Mouse (Mus musculus): ENCODE data around the gene Htr1d. TPM values are rescaled to one million over a fixed set of nuclear protein-coding genes. Genes with fewer than 3 reads are reported as not detected.

The Htr1d gene
- polyA plus RNA-seq, 1 experiment from 2014 or later: 0.10 TPM

GRCm38 (mm10) chr4:136462839-136463178 is 39.5 kb downstream of the Htr1d start:
- WGBS: 2% methylated on average over 8 of the region's 8 CpGs
- H3K4me1 ChIP-seq (ENCODE audit: insufficient read depth, low read depth, low read length): peaks cover 6% of the 10 kb centered on the region; the same call in 1 of the 2 replicates
- H3K27ac ChIP-seq (ENCODE audit: low read length): peak overlapping the region; percentile 81
- peak overlapping the region; percentile 49 for H3K4me3 ChIP-seq (ENCODE audit: low read depth, low read length)
- peak overlapping the region; percentile 71 for H3K4me2 ChIP-seq (replicated peaks; ENCODE audit: low read depth, low read length)
- no peaks in the 10 kb centered on the region for H3K9me3 ChIP-seq (ENCODE audit: low read length)
- H3K36me3 ChIP-seq (ENCODE audit: insufficient read depth, low read length): no peaks in the 10 kb centered on the region
- peak; percentile 67 for ATAC-seq
- peak; percentile 70 for DNase-seq (ENCODE audit: low spot score)
- TF ChIP-seq CTCF (IDR thresholded peaks at IDR 0.05): no peak
- TF ChIP-seq EP300 (IDR thresholded peaks at IDR 0.05): no peak
- no peaks in the 10 kb centered on the region for H3K27me3 ChIP-seq (replicated peaks; ENCODE audit: insufficient read depth, low read length)
- H3K9ac ChIP-seq (replicated peaks; ENCODE audit: low read depth): peak overlapping the region; percentile 10; the same call in 1 of the 2 replicates

GRCm38 (mm10) chr4:136463436-136463835 is 40.1 kb downstream of the Htr1d start:
- DNase-seq (ENCODE audit: low spot score): no peak
- Histone ChIP-seq H3K4me2 (replicated peaks; ENCODE audit: low read depth, low read length) (peak overlapping the region; percentile 71), H3K36me3 (ENCODE audit: insufficient read depth, low read length) (no peaks in the 10 kb centered on the region), H3K27me3 (replicated peaks; ENCODE audit: insufficient read depth, low read length) (no peaks in the 10 kb centered on the region), H3K4me1 (ENCODE audit: insufficient read depth, low read depth, low read length) (peaks cover 6% of the 10 kb centered on the region; the same call in 1 of the 2 replicates), H3K9me3 (ENCODE audit: low read length) (no peaks in the 10 kb centered on the region), H3K9ac (replicated peaks; ENCODE audit: low read depth) (no peak overlapping the region), H3K4me3 (ENCODE audit: low read depth, low read length) (peak overlapping the region; percentile 49), H3K27ac (ENCODE audit: low read length) (peak overlapping the region; percentile 81; the same call in 1 of the 2 replicates)
- no peak for TF ChIP-seq CTCF (IDR thresholded peaks at IDR 0.05)
- no peak for TF ChIP-seq EP300 (IDR thresholded peaks at IDR 0.05)
- no peak for ATAC-seq
- 33% methylated on average over 9 of the region's 9 CpGs for WGBS

DNA sequence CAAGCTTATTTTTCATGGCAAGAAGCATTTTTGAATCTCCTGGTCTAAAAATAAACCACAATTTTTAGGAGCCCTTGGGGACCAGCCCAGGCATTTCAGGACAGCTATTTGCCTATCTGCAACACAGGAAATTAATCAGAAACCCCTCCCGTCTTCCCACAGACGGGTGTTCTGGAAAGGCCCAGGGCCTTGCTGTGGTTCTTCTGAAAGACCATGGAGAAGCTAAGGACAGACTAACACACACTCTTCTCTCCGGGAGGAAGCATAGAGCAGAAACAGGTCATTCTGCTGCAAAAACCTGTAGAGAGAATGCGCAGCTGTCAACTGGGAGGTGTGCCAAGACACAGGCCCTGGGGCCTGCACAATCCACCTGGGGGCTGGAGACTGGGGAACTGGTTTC is 42.9 kb downstream of the Htr1d start:
- H3K4me2 ChIP-seq (replicated peaks; ENCODE audit: low read depth, low read length): no peak overlapping the region
- peaks cover 6% of the 10 kb centered on the region; the same call in 1 of the 2 replicates for H3K4me1 ChIP-seq (ENCODE audit: insufficient read depth, low read depth, low read length)
- TF ChIP-seq CTCF (IDR thresholded peaks at IDR 0.05): no peak
- no peak for TF ChIP-seq EP300 (IDR thresholded peaks at IDR 0.05)
- H3K9ac ChIP-seq (replicated peaks; ENCODE audit: low read depth): no peak overlapping the region
- no peaks in the 10 kb centered on the region for H3K9me3 ChIP-seq (ENCODE audit: low read length)
- H3K27me3 ChIP-seq (replicated peaks; ENCODE audit: insufficient read depth, low read length): no peaks in the 10 kb centered on the region
- ATAC-seq (no peak), DNase-seq (ENCODE audit: low spot score) (no peak)
- H3K36me3 ChIP-seq (ENCODE audit: insufficient read depth, low read length): no peaks in the 10 kb centered on the region
- H3K27ac ChIP-seq (ENCODE audit: low read length): no peak overlapping the region
- no peak overlapping the region for H3K4me3 ChIP-seq (ENCODE audit: low read depth, low read length)
- WGBS: 43% methylated on average over 4 of the region's 4 CpGs

DNA sequence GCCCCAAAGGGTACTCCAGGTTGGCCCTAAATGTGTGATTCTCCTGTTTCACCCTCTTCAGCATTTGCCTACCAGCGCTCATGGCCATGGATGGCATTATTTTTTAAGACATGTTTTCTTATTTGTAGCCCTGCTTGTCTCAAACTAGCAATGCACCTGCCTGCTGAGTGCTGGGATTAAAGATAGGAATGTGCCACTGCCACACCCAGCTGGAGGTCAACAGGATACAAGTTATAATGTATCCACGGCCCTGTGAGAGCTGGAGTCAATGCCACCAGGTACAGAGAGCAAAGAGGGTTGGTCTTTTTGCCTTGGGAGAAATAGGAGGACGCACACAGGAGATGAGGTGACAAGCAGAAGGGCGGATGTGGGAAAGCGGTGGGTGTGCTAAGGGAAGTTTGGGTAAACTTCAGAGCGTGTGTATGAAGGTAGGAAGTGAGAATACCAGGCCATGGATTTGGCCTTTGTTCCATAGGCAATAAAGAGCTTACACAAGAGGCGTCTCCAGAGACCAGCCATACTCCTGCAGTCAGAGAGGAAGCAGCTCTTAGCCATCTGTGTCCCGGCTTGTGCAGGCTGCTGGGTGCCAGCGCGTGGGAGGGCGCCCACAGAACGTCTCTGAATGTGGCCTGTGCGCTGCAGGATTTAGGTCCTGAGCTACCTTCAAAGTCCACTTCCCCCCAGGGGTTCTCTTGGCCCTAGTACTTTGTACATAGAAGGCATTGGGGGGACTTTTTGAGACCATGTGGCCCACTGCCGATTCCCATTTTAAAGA is 45.4 kb downstream of the Htr1d start:
- no peaks in the 10 kb centered on the region for H3K4me1 ChIP-seq (ENCODE audit: insufficient read depth, low read depth, low read length)
- no peaks in the 10 kb centered on the region for H3K27me3 ChIP-seq (replicated peaks; ENCODE audit: insufficient read depth, low read length)
- ATAC-seq (no peak), DNase-seq (ENCODE audit: low spot score) (peak; percentile 24)
- H3K9ac ChIP-seq (replicated peaks; ENCODE audit: low read depth): no peak overlapping the region
- H3K36me3 ChIP-seq (ENCODE audit: insufficient read depth, low read length): no peaks in the 10 kb centered on the region
- H3K27ac ChIP-seq (ENCODE audit: low read length): peak overlapping the region; percentile 97
- H3K4me2 ChIP-seq (replicated peaks; ENCODE audit: low read depth, low read length): no peak overlapping the region
- WGBS: 76% methylated on average over 14 of the region's 14 CpGs
- no peaks in the 10 kb centered on the region for H3K9me3 ChIP-seq (ENCODE audit: low read length)
- no peak for TF ChIP-seq CTCF (IDR thresholded peaks at IDR 0.05)
- no peak overlapping the region for H3K4me3 ChIP-seq (ENCODE audit: low read depth, low read length)

DNA sequence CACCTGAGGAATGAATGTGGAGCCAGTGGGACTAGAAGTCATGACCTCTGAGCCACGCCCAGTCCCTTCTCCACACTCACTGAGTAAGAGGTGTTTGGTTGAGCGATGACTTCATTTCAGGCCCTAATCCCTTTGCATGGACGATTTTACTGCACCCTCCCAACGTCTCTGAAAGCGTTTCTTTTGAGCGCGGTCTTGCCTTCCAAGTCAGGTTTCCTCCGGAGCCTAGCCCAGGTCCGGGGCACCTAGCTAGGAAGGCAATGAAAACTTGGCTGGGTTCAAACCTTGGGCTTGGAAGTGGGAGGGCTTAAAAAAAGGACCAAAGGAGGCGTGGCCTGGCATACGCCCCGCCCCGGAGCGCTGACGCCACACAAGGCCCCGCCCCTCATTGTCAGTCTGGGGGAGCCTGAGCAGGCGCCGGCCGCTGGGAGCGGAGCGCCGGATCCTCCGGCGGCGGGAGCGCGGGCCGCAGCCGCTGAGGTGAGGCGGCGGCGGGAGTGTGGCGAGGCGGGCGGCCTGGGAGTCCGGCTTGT is 46.1 kb downstream of the Htr1d start, which contains the start of gene Luzp1:
Gene Luzp1, plus strand, starts transcription at position 391 of the 533 bp plus-strand sequence.
- Histone ChIP-seq H3K9ac (replicated peaks; ENCODE audit: low read depth) (peak within 1 kb of the TSS; percentile 87), H3K4me2 (replicated peaks; ENCODE audit: low read depth, low read length) (peak within 1 kb of the TSS; percentile 72), H3K36me3 (ENCODE audit: insufficient read depth, low read length) (no peaks in the 10 kb centered on the region), H3K4me1 (ENCODE audit: insufficient read depth, low read depth, low read length) (no peaks in the 10 kb centered on the region), H3K4me3 (ENCODE audit: low read depth, low read length) (peak within 1 kb of the TSS; percentile 83), H3K27me3 (replicated peaks; ENCODE audit: insufficient read depth, low read length) (no peaks in the 10 kb centered on the region), H3K9me3 (ENCODE audit: low read length) (no peaks in the 10 kb centered on the region), H3K27ac (ENCODE audit: low read length) (peak within 1 kb of the TSS; percentile 97)
- DNase-seq (ENCODE audit: low spot score) (peak; percentile 92), ATAC-seq (peak; percentile 95)
- no peak for TF ChIP-seq CTCF (IDR thresholded peaks at IDR 0.05)
- no peak for TF ChIP-seq EP300 (IDR thresholded peaks at IDR 0.05)
- WGBS: 3% methylated on average over 30 of the region's 36 CpGs

GRCm38 (mm10) chr4:136469941-136470346 is 46.6 kb downstream of the Htr1d start:
- DNase-seq (ENCODE audit: low spot score) (peak; percentile 92), ATAC-seq (peak; percentile 78)
- peak overlapping the region; percentile 97 for H3K27ac ChIP-seq (ENCODE audit: low read length)
- no peaks in the 10 kb centered on the region for H3K9me3 ChIP-seq (ENCODE audit: low read length)
- under 1% methylated on average over 16 of the region's 55 CpGs for WGBS
- no peak for TF ChIP-seq CTCF (IDR thresholded peaks at IDR 0.05)
- TF ChIP-seq EP300 (IDR thresholded peaks at IDR 0.05): no peak
- H3K27me3 ChIP-seq (replicated peaks; ENCODE audit: insufficient read depth, low read length): no peaks in the 10 kb centered on the region
- no peaks in the 10 kb centered on the region for H3K36me3 ChIP-seq (ENCODE audit: insufficient read depth, low read length)
- H3K4me2 ChIP-seq (replicated peaks; ENCODE audit: low read depth, low read length): peak overlapping the region; percentile 72
- H3K4me3 ChIP-seq (ENCODE audit: low read depth, low read length): peak overlapping the region; percentile 83
- H3K9ac ChIP-seq (replicated peaks; ENCODE audit: low read depth): peak overlapping the region; percentile 87
- H3K4me1 ChIP-seq (ENCODE audit: insufficient read depth, low read depth, low read length): no peaks in the 10 kb centered on the region

All from lung, postnatal 0 days (tissue).